Mouse (Mus musculus): Measurements from ENCODE around the gene Gm13271. TPM values are rescaled to one million over a fixed set of nuclear protein-coding genes. Genes with fewer than 3 reads are reported as not detected.
A peak's percentile ranks its signal among the peaks of the same experiment; 100 is the strongest.
"Not testable (repeated sequence)": the region's sequence is repeated elsewhere in the genome, so short reads cannot be mapped to it uniquely, and the experiment has no call there.

Gm13271 gene
- polyA plus RNA-seq, 1 experiment from 2014 or later = not detected

DNA sequence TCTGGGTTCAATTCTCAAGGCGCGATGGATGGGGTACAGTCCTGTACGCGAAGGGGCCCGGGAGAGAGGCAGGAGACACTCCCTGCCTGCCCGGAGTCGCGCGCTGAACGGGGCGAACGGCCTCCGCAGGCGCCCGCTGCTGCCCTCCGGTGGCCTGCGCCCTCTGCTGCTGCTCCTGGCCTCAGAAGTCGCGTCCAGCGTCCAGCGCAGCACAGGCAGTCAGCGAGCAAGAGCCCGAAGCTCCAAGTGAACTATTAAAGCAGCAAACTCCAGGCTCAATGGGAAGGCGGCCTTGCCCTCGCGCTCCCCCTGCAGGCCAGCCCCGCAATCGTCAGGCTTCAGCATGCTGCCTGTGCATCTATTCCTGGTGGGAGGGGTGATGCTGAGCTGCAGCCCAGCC lies 5.8 kb downstream of the Gm13271 start:
- H3K36me3 ChIP-seq (ENCODE audit: control insufficient read depth, insufficient read depth); H3K4me1 ChIP-seq (replicated peaks; ENCODE audit: control insufficient read depth, insufficient read depth, low read length); H3K27me3 ChIP-seq (replicated peaks; ENCODE audit: control insufficient read depth, insufficient read depth, low read length); ATAC-seq; H3K9me3 ChIP-seq (ENCODE audit: control insufficient read depth); H3K9ac ChIP-seq (ENCODE audit: low read depth, low read length): not testable (repeated sequence)
- Histone ChIP-seq H3K4me2 (replicated peaks; ENCODE audit: low read depth) (peak overlapping the region; percentile 52), H3K27ac (ENCODE audit: low read depth, low read length) (peak overlapping the region; percentile 54; the same call in 1 of the 2 replicates), H3K4me3 (ENCODE audit: low read depth, low read length) (peak overlapping the region; percentile 24)
- 2% methylated on average over 19 of the region's 28 CpGs for WGBS
- peak; percentile 76 for TF ChIP-seq CTCF (IDR thresholded peaks at IDR 0.05; ENCODE audit: low read depth)

GRCm38 (mm10) chr4:88761776-88762175 lies 7.1 kb downstream of the Gm13271 start:
- 0 out of 2 replicates have a peak, but pooled peaks have one; percentile 3 for TF ChIP-seq CTCF (IDR thresholded peaks at IDR 0.05; ENCODE audit: low read depth)
- not testable (repeated sequence) for H3K27me3 ChIP-seq (replicated peaks; ENCODE audit: control insufficient read depth, insufficient read depth, low read length); H3K4me3 ChIP-seq (ENCODE audit: low read depth, low read length); H3K36me3 ChIP-seq (ENCODE audit: control insufficient read depth, insufficient read depth); H3K4me1 ChIP-seq (replicated peaks; ENCODE audit: control insufficient read depth, insufficient read depth, low read length); H3K4me2 ChIP-seq (replicated peaks; ENCODE audit: low read depth); H3K27ac ChIP-seq (ENCODE audit: low read depth, low read length); H3K9ac ChIP-seq (ENCODE audit: low read depth, low read length); H3K9me3 ChIP-seq (ENCODE audit: control insufficient read depth); ATAC-seq
- WGBS = 68% methylated on average over 6 of the region's 8 CpGs

GRCm38 (mm10) chr4:88762341-88762740 lies 7.7 kb downstream of the Gm13271 start:
- not testable (repeated sequence) for H3K4me1 ChIP-seq (replicated peaks; ENCODE audit: control insufficient read depth, insufficient read depth, low read length); H3K4me3 ChIP-seq (ENCODE audit: low read depth, low read length); ATAC-seq; H3K9ac ChIP-seq (ENCODE audit: low read depth, low read length); H3K27me3 ChIP-seq (replicated peaks; ENCODE audit: control insufficient read depth, insufficient read depth, low read length); H3K27ac ChIP-seq (ENCODE audit: low read depth, low read length); H3K36me3 ChIP-seq (ENCODE audit: control insufficient read depth, insufficient read depth); H3K4me2 ChIP-seq (replicated peaks; ENCODE audit: low read depth); H3K9me3 ChIP-seq (ENCODE audit: control insufficient read depth)
- WGBS = 63% methylated on average over 8 of the region's 9 CpGs

GRCm38 (mm10) chr4:88763384-88764018 lies 8.8 kb downstream of the Gm13271 start:
- H3K27ac ChIP-seq (ENCODE audit: low read depth, low read length); H3K4me1 ChIP-seq (replicated peaks; ENCODE audit: control insufficient read depth, insufficient read depth, low read length); H3K27me3 ChIP-seq (replicated peaks; ENCODE audit: control insufficient read depth, insufficient read depth, low read length); H3K9ac ChIP-seq (ENCODE audit: low read depth, low read length); H3K9me3 ChIP-seq (ENCODE audit: control insufficient read depth); H3K36me3 ChIP-seq (ENCODE audit: control insufficient read depth, insufficient read depth); ATAC-seq: not testable (repeated sequence)
- WGBS = 2% methylated on average over 25 of the region's 42 CpGs
- peak overlapping the region; percentile 23; the same call in 1 of the 2 replicates for H3K4me3 ChIP-seq (ENCODE audit: low read depth, low read length)
- peak overlapping the region; percentile 57 for H3K4me2 ChIP-seq (replicated peaks; ENCODE audit: low read depth)
- TF ChIP-seq CTCF (IDR thresholded peaks at IDR 0.05; ENCODE audit: low read depth) = peak; percentile 75

DNA sequence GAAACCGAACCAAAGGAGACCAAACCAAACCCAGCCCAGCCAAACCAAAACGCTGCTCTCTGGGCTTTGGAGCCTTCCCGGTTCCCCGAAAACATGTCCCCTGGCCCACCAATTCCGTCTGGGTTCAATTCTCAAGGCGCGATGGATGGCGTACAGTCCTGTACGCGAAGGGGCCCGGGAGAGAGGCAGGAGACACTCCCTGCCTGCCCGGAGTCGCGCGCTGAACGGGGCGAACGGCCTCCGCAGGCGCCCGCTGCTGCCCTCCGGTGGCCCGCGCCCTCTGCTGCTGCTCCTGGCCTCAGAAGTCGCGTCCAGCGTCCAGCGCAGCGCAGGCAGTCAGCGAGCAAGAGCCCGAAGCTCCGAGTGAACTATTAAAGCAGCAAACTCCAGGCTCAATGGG lies 18.9 kb downstream of the Gm13271 start, which contains the start of gene Gm13290:
Gm13290 (plus strand) TSS at position 301 of the 400 bp plus-strand sequence.
- not testable (repeated sequence) for H3K9ac ChIP-seq (ENCODE audit: low read depth, low read length); H3K36me3 ChIP-seq (ENCODE audit: control insufficient read depth, insufficient read depth); H3K9me3 ChIP-seq (ENCODE audit: control insufficient read depth); H3K4me3 ChIP-seq (ENCODE audit: low read depth, low read length); H3K4me2 ChIP-seq (replicated peaks; ENCODE audit: low read depth); H3K27ac ChIP-seq (ENCODE audit: low read depth, low read length); H3K4me1 ChIP-seq (replicated peaks; ENCODE audit: control insufficient read depth, insufficient read depth, low read length); H3K27me3 ChIP-seq (replicated peaks; ENCODE audit: control insufficient read depth, insufficient read depth, low read length); ATAC-seq
- WGBS = no CpG with 5 or more reads among the region's 32 CpGs

DNA sequence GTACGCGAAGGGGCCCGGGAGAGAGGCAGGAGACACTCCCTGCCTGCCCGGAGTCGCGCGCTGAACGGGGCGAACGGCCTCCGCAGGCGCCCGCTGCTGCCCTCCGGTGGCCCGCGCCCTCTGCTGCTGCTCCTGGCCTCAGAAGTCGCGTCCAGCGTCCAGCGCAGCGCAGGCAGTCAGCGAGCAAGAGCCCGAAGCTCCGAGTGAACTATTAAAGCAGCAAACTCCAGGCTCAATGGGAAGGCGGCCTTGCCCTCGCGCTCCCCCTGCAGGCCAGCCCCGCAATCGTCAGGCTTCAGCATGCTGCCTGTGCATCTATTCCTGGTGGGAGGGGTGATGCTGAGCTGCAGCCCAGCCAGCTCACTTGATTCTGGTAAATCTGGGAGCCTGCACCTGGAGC lies 22.0 kb downstream of the Gm13271 start, which contains the start of gene Gm13289:
Gm13289 (plus strand) TSS at position 301 of the 400 bp plus-strand sequence.
- no CpG with 5 or more reads among the region's 29 CpGs for WGBS
- H3K4me1 ChIP-seq (replicated peaks; ENCODE audit: control insufficient read depth, insufficient read depth, low read length); H3K9ac ChIP-seq (ENCODE audit: low read depth, low read length); H3K36me3 ChIP-seq (ENCODE audit: control insufficient read depth, insufficient read depth); H3K4me2 ChIP-seq (replicated peaks; ENCODE audit: low read depth); H3K27ac ChIP-seq (ENCODE audit: low read depth, low read length); H3K9me3 ChIP-seq (ENCODE audit: control insufficient read depth); H3K4me3 ChIP-seq (ENCODE audit: low read depth, low read length); H3K27me3 ChIP-seq (replicated peaks; ENCODE audit: control insufficient read depth, insufficient read depth, low read length); ATAC-seq: not testable (repeated sequence)

GRCm38 (mm10) chr4:88779550-88779949 lies 24.9 kb downstream of the Gm13271 start, which contains the start of gene Gm13272:
Gm13272 (plus strand) TSS chr4:88779850.
- H3K36me3 ChIP-seq (ENCODE audit: control insufficient read depth, insufficient read depth); H3K4me1 ChIP-seq (replicated peaks; ENCODE audit: control insufficient read depth, insufficient read depth, low read length); H3K4me3 ChIP-seq (ENCODE audit: low read depth, low read length); H3K27ac ChIP-seq (ENCODE audit: low read depth, low read length); H3K4me2 ChIP-seq (replicated peaks; ENCODE audit: low read depth); H3K9me3 ChIP-seq (ENCODE audit: control insufficient read depth); H3K9ac ChIP-seq (ENCODE audit: low read depth, low read length); H3K27me3 ChIP-seq (replicated peaks; ENCODE audit: control insufficient read depth, insufficient read depth, low read length); ATAC-seq: not testable (repeated sequence)
- WGBS = no CpG with 5 or more reads among the region's 29 CpGs

DNA sequence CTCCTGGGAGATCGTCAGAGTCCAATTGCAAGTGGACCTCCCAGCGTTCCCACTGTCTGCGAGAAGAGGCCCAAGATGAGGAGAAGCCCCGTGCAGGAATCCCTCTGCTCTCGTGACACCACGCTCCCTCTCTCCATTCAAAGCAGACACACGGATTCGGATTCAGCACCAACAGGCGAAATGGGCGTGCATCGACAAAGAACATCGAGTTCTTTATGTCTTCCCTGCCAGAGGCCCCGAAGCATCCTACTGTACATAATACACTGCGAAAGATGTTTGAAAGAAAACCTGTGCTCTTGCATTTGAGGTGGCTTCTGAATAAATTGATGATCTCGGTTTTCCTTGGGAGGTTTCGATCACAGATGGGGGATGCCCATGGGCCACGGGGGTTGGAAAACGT lies 25.7 kb downstream of the Gm13271 start:
- H3K27ac ChIP-seq (ENCODE audit: low read depth, low read length); H3K4me1 ChIP-seq (replicated peaks; ENCODE audit: control insufficient read depth, insufficient read depth, low read length); H3K27me3 ChIP-seq (replicated peaks; ENCODE audit: control insufficient read depth, insufficient read depth, low read length); H3K4me3 ChIP-seq (ENCODE audit: low read depth, low read length); H3K36me3 ChIP-seq (ENCODE audit: control insufficient read depth, insufficient read depth); H3K4me2 ChIP-seq (replicated peaks; ENCODE audit: low read depth); ATAC-seq; H3K9ac ChIP-seq (ENCODE audit: low read depth, low read length); H3K9me3 ChIP-seq (ENCODE audit: control insufficient read depth): not testable (repeated sequence)
- 46% methylated on average over 15 of the region's 18 CpGs for WGBS

DNA sequence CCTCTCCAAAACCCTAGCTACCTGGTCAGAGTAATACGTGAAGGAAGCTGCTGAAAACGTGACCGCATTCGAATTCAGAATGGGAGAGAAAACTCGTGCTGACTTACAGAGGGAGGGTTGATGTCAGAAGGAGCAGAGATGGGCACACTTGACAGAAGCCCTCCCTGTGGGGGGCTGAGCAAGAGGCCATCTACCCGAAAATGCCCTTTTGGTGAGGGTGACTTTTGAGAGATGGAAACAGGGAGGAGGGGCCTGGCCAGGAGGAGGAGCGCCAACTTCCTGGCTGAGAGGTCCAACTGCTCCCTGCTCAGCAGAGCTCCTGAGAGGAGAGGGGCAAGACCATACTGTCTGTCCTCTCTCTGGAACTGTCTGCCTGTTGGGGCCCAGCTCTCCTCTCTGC lies 27.2 kb downstream of the Gm13271 start, which contains the start of gene Ifnz:
Ifnz (plus strand) TSS at position 301 of the 400 bp plus-strand sequence.
- not testable (repeated sequence) for H3K27me3 ChIP-seq (replicated peaks; ENCODE audit: control insufficient read depth, insufficient read depth, low read length); H3K4me3 ChIP-seq (ENCODE audit: low read depth, low read length); H3K4me1 ChIP-seq (replicated peaks; ENCODE audit: control insufficient read depth, insufficient read depth, low read length); H3K27ac ChIP-seq (ENCODE audit: low read depth, low read length); H3K36me3 ChIP-seq (ENCODE audit: control insufficient read depth, insufficient read depth); H3K9me3 ChIP-seq (ENCODE audit: control insufficient read depth); H3K9ac ChIP-seq (ENCODE audit: low read depth, low read length); ATAC-seq
- H3K4me2 ChIP-seq (replicated peaks; ENCODE audit: low read depth) = peak within 1 kb of the TSS; percentile 51
- WGBS = 24% methylated on average over 4 of the region's 7 CpGs
